Mouse (Mus musculus) neural tube, embryonic 12.5 days (tissue): ENCODE measurements around the gene Slc35e3. TPM values are rescaled to one million over a fixed set of nuclear protein-coding genes. Genes with fewer than 3 reads are reported as not detected.

ENCODE experiments used
- ATAC-seq: fragments of 200-750 bp; cut with Nextera tagmentation; 2 replicates; pipeline ENCODE4 v1.8.0; 2017; ENCODE audit warnings: low read depth, mild to moderate bottlenecking, moderate TSS enrichment, moderate library complexity; ENCODE audit not compliant: low FRiP score
- H3K27ac ChIP-seq: fragments of 300-500 bp; sonication (generic); 2 replicates; pipeline ENCODE4 v1.5.1; 2016
- H3K27me3 ChIP-seq: fragments of 300-500 bp; sonication (generic); replicated peaks from 2 replicates; pipeline ENCODE4 v1.6.1; 2016; ENCODE audit warnings: mild to moderate bottlenecking
- H3K36me3 ChIP-seq: fragments of 300-500 bp; sonication (generic); 2 replicates; pipeline ENCODE4 v1.6.1; 2016; ENCODE audit warnings: mild to moderate bottlenecking
- H3K4me1 ChIP-seq: fragments of 300-500 bp; sonication (generic); 2 replicates; pipeline ENCODE4 v1.6.1; 2016
- H3K4me2 ChIP-seq: fragments of 300-500 bp; sonication (generic); replicated peaks from 2 replicates; pipeline ENCODE4 v1.6.1; 2016; ENCODE audit warnings: mild to moderate bottlenecking
- H3K4me3 ChIP-seq: fragments of 300-500 bp; sonication (generic); 2 replicates; pipeline ENCODE4 v1.5.1; 2016
- H3K9ac ChIP-seq: fragments of 300-500 bp; sonication (generic); 2 replicates; pipeline ENCODE4 v1.6.1; 2016; ENCODE audit warnings: mild to moderate bottlenecking
- H3K9me3 ChIP-seq: fragments of 300-500 bp; sonication (generic); 2 replicates; pipeline ENCODE4 v1.6.1; 2016; ENCODE audit warnings: mild to moderate bottlenecking
- WGBS: fragments of 180-500 bp; shearing (Covaris S2); methylation state at CpG from one replicate; pipeline ENCODE4 v1.1.7; 2016; 5-methylcytosine and 5-hydroxymethylcytosine counted together
- polyA plus RNA-seq: library from polyadenylated mRNA; unstranded; fragments of >200 nt; fragmentation: Nextera tagmentation; extraction: Ambion mirVana; gene quantifications from 2 replicates; pipeline ENCODE4 v1.2.1, GENCODE M21; 2016

The Slc35e3 gene
- polyA plus RNA-seq, 1 experiment from 2014 or later: 36.6 TPM

DNA sequence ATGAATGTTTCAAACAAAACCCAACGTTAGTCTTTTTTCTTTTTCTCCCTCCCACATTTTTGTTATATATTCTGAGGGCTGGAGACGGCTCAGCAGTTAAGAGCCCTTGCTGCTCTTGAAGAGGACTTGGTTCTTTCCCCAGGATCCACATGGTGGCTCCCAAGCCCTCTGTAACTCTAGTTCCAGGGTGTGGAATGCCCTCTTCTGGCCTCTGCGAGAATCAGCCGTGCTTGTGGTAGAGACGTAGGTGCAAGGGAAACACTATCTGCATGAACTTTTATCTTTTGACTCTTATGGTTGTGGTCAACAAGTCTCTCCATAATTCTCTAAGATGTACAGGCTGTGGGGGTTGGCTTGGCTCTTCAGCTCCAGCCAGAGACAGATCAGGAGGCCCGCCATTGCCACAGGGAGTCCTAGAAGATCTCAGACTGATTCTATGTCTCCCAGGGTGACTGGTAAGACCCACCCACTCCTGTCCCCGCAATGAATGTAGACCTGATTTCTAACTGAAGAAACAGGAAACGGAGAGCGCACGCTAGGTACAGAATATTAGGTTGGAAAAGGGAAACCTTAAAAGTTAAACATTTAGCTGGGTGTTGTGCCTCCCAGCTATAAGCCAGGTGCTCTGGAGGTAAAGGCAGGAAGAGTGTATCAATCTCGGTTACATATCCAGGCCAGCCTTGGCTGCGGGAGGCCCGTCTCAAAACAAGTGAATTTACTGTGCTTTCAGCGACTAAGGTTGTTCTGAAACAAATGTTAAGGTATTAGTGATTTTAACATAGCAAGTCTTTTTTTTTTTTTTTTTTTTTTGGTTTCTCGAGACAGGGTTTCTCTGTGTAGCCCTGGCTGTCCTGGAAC, 14.7 kb downstream of the Slc35e3 start:
- Histone ChIP-seq H3K9me3 (no peaks in the 10 kb centered on the region), H3K4me3 (no peak overlapping the region), H3K27ac (no peak overlapping the region), H3K4me2 (no peak overlapping the region), H3K9ac (no peak overlapping the region), H3K36me3 (peaks cover 9% of the 10 kb centered on the region), H3K4me1 (no peaks in the 10 kb centered on the region), H3K27me3 (no peaks in the 10 kb centered on the region)
- WGBS: 63% methylated on average over 15 of the region's 15 CpGs
- no peak for ATAC-seq

DNA sequence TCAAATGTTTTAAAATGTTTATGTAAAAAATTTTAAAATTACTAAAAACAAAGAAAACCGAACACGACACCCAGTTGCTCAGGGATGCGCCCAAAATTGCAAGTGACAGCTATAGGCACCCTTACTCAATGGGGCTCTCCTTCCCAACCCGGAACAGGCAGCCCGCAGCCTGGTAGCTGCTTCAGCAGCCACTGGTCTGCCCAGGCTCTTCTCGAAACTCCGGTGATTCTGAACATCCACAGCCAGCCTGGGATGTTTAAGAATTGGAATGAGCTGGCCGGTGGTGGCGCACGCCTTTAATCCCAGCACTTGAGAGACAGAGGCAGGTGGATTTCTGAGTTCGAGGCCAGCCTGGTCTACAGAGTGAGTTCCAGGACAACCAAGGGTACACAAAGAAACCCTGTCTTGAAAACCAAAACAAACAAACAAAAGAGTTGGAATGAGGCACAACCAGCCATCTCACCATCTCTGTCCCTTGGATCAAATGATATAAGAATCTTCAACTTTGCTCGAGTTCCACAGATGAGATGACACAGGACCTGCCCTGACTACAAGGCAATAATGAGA, 15.4 kb downstream of the Slc35e3 start:
- H3K4me1 ChIP-seq: no peaks in the 10 kb centered on the region
- H3K27ac ChIP-seq: no peak overlapping the region
- H3K27me3 ChIP-seq: no peaks in the 10 kb centered on the region
- peaks cover 4% of the 10 kb centered on the region; the same call in 1 of the 2 replicates for H3K36me3 ChIP-seq
- no peak overlapping the region for H3K4me3 ChIP-seq
- H3K9me3 ChIP-seq: no peaks in the 10 kb centered on the region
- ATAC-seq: no peak
- 93% methylated on average over 12 of the region's 12 CpGs for WGBS
- H3K4me2 ChIP-seq: no peak overlapping the region
- H3K9ac ChIP-seq: no peak overlapping the region

DNA sequence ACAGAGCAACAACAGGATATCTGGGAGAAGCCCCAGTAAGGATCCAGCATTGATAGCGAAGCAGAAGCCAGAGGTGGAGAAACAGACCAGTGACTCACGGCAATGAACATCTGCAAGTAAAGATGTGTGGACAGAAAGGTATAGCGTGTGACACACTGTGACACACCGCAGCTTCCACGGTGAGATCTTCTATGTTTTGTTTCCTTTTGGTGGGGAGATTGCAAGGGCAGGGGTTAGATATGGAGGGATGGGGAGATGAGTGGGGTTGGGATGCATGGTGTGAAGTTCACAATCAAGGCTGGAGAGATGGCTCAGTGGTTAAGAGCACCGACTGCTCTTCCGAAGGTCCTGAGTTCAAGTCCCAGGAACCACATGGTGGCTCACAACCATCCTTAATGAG, 16.0 kb downstream of the Slc35e3 start:
- Histone ChIP-seq H3K9me3 (no peaks in the 10 kb centered on the region), H3K9ac (no peak overlapping the region), H3K4me1 (no peaks in the 10 kb centered on the region), H3K27ac (no peak overlapping the region), H3K36me3 (peaks cover 4% of the 10 kb centered on the region; the same call in 1 of the 2 replicates), H3K4me2 (no peak overlapping the region), H3K27me3 (no peaks in the 10 kb centered on the region), H3K4me3 (no peak overlapping the region)
- no peak for ATAC-seq
- 94% methylated on average over 7 of the region's 7 CpGs for WGBS

DNA sequence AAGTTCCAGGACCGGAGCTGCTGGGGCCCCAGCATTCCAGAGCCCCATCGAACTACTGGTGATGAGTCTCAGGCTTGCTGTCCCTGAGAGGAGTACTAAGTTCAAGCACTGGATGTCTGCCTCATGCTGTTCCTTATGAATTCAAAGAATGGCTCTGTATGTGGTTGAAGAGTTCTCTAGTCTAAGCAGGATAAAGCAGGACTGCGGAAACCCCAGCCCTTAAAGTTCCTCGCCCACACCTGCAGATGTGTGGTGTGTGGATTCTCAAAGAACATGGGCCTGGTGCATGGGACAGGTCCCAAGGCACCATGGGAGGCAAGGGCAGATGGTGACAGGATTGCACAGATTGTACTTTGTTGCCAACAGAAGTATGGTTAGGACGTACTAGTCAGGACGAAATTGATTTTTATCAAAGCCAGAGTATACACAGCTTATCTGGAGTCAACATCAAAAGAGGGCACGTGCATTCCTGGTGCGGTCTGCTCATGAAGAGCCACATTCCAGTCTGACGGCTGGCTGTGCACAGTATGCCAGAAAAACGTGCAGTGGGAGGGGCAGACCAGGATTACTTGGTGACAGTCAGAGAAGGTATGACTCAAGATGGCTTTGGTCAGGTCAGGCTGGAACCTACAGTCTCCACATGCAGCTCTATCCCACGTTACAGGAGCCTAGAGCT, 16.9 kb downstream of the Slc35e3 start:
- H3K4me3 ChIP-seq: no peak overlapping the region
- no peak overlapping the region for H3K9ac ChIP-seq
- 87% methylated on average over 11 of the region's 11 CpGs for WGBS
- H3K9me3 ChIP-seq: no peaks in the 10 kb centered on the region
- peaks cover 4% of the 10 kb centered on the region; the same call in 1 of the 2 replicates for H3K36me3 ChIP-seq
- no peak overlapping the region for H3K4me2 ChIP-seq
- H3K27me3 ChIP-seq: no peaks in the 10 kb centered on the region
- H3K27ac ChIP-seq: no peak overlapping the region
- no peak for ATAC-seq
- H3K4me1 ChIP-seq: no peaks in the 10 kb centered on the region

DNA sequence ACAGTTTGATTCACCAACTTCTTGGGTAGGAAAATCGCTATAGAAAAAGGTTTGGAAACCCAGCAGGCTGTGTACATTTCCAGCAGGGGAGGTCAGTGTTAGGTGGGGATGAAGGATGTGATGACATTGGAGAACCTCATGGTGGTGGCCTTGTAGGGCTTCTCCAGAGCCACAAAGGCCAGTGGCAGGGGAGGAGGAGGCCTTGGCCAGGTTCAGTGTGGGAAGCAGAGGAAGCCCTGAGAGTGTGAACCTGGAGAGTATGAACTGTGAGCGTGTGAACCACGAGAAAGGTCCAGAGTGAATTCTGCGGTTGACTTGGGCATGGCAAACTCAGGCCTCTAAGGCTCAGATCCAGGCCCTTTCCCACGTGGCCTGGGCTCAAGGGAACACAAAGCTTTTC, 17.6 kb downstream of the Slc35e3 start:
- no peak for ATAC-seq
- Histone ChIP-seq H3K9ac (no peak overlapping the region), H3K4me2 (no peak overlapping the region), H3K4me1 (no peaks in the 10 kb centered on the region), H3K27me3 (no peaks in the 10 kb centered on the region), H3K27ac (no peak overlapping the region), H3K36me3 (peaks cover 4% of the 10 kb centered on the region; the same call in 1 of the 2 replicates), H3K9me3 (no peaks in the 10 kb centered on the region), H3K4me3 (no peak overlapping the region)
- WGBS: 85% methylated on average over 5 of the region's 5 CpGs

DNA sequence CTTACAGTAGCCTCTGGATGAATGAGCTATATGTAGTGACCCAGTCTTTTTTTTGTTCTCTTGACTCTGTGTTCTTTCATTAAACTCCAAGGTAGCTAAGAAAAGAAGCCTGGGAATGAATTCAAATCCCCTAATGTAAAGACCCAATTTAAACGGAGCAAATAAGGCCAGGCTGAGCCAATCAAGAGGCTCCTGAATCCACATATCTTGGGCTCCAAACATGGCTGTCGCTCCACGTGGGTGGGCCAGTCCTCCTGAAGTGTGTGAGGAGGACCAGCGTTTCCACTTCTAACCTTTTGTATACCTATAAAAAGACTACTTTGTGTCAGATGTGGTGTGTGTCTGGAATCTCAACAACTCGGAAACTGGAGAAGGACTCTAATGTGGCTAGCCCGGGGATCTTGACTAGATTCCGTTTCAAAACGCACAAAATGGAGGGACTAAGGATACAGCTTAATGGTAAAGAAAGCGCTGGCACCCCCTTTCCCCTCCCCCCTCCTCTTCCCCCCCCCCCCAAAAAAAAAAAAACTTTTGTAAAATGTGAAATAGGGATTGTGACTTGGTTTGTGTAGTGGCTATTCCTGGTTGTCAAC, 18.6 kb downstream of the Slc35e3 start:
- H3K4me1 ChIP-seq: no peaks in the 10 kb centered on the region
- no peak overlapping the region for H3K9ac ChIP-seq
- no peak overlapping the region for H3K4me3 ChIP-seq
- no peak for ATAC-seq
- H3K27ac ChIP-seq: no peak overlapping the region
- WGBS: 87% methylated on average over 9 of the region's 9 CpGs
- H3K4me2 ChIP-seq: no peak overlapping the region
- peaks cover under 1% of the 10 kb centered on the region; the same call in 1 of the 2 replicates for H3K36me3 ChIP-seq
- no peaks in the 10 kb centered on the region for H3K27me3 ChIP-seq
- no peaks in the 10 kb centered on the region for H3K9me3 ChIP-seq

DNA sequence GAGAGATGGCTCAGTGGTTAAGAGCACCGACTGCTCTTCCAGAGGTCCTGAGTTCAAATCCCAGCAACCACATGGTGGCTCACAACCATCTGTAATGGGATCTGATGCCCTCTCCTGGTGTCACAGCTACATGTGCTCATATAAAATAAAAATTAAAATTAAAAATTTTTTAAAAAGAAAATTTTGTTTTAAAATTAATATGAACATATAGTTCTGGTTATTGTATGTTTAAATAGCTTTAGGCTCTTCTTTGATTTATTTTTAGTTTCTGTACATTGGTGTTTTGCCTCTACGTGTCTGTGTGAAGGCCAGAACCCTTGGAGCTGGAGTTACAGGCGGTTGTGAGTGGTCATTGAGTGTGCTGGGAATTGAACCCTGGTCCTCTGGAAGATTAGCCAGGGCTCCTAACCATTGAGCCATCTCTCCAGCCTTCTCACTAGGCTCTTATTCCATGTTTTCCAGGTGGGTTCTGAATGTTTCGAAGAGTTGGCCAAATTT, 19.2 kb downstream of the Slc35e3 start:
- Histone ChIP-seq H3K27ac (no peak overlapping the region), H3K9me3 (no peaks in the 10 kb centered on the region)
- WGBS: 94% methylated on average over 4 of the region's 4 CpGs

DNA sequence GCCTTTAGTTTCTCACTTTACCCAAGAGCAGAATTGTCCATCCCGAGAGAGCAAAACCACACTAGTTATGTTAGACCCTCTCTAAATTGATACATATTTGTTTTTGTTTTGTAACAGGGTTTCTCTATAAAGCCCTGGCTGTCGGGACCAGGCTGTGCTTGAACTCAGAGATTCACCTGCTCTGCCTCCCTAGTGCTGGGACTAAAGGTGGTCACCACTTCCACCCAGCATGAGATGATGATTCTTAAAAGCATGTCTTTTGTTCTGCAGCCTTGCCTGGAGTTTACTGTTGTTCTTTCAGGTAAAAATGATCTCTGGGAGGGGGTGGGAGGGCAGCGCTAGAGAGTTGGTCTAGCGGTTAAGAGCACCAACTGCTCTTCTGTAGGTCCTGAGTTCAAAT, 19.8 kb downstream of the Slc35e3 start:
- Histone ChIP-seq H3K9me3 (no peaks in the 10 kb centered on the region), H3K27ac (no peak overlapping the region), H3K9ac (no peak overlapping the region), H3K36me3 (no peaks in the 10 kb centered on the region), H3K4me1 (no peaks in the 10 kb centered on the region), H3K4me2 (no peak overlapping the region), H3K27me3 (no peaks in the 10 kb centered on the region), H3K4me3 (no peak overlapping the region)
- 92% methylated on average over 4 of the region's 4 CpGs for WGBS
- ATAC-seq: no peak

More for the DNA sequence above, 19.2 kb downstream of the Slc35e3 start:
- H3K27me3 ChIP-seq: no peaks in the 10 kb centered on the region
- no peaks in the 10 kb centered on the region for H3K4me1 ChIP-seq
- H3K36me3 ChIP-seq: no peaks in the 10 kb centered on the region
- no peak overlapping the region for H3K4me3 ChIP-seq
- H3K4me2 ChIP-seq: no peak overlapping the region
- H3K9ac ChIP-seq: no peak overlapping the region
- no peak for ATAC-seq

DNA sequence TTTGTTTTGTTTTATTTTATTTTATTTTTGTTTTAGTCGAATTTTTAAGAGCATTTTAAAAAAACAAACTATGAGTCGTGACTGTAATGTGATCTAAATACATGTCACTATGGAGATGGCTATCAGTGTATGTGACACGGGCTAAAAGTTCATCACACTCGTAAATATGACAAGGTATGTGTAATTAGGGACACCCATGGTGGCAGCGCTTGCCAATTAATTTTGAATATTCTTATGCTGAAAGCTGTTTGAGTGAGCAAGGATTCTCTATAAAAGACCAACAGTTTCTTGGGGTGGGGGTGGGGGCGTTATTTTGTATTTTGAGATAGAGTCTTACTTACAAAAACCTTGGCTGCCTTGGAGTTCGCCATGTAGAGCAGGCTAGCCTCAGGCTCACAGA, 20.5 kb downstream of the Slc35e3 start:
- H3K4me3 ChIP-seq: no peak overlapping the region
- H3K4me2 ChIP-seq: no peak overlapping the region
- no peak overlapping the region for H3K9ac ChIP-seq
- H3K9me3 ChIP-seq: no peaks in the 10 kb centered on the region
- H3K27me3 ChIP-seq: no peaks in the 10 kb centered on the region
- no peak overlapping the region for H3K27ac ChIP-seq
- no peak for ATAC-seq
- H3K4me1 ChIP-seq: no peaks in the 10 kb centered on the region
- no peaks in the 10 kb centered on the region for H3K36me3 ChIP-seq
- WGBS: 81% methylated on average over 7 of the region's 7 CpGs

DNA sequence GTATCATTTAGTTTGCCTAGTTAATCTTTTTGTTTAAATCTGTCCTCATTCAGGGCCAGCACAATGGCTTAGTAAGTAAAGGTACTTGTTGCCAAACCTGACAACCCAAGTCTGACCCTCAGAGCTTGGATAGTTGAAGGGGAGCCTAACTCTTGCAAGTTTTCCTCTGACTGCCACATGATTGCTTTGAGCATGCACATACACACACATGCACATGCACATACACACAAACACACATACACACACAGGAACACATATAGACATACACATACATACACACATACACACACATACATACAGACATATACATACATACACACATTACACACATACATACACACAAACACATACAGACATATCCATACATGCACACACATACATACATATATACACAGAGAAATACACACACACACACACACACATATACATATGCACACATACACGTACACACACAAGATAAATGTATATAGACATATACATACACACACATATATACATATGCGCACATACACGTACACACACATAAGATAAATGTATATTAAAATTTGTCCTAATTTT, 21.3 kb downstream of the Slc35e3 start:
- 92% methylated on average over 3 of the region's 3 CpGs for WGBS

DNA sequence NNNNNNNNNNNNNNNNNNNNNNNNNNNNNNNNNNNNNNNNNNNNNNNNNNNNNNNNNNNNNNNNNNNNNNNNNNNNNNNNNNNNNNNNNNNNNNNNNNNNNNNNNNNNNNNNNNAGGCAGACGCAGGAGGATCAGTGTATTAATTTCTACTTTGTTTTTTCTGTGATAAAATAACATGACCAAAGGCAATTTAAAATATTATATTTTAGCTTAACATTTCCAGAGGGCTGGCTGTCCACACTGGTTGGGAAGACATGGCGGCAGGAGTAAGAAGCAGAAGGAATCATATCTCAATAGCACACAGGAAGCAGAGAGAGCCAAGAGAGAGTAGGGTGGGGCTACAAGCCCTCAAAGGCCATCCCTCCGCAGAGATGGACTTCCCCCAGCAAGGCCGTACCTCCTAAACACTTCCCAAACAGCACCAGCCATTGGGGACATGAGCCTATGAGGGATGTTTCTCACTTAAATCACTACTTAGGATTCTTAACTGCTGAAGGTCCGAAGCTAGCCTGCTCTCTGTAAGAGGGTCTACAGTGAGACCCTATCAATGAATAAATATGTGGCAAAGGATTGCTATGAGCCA, 21.9 kb downstream of the Slc35e3 start:
- no peaks in the 10 kb centered on the region for H3K27me3 ChIP-seq
- H3K9ac ChIP-seq: no peak overlapping the region
- no peaks in the 10 kb centered on the region for H3K9me3 ChIP-seq
- ATAC-seq: no peak
- WGBS: 80% methylated on average over 5 of the region's 5 CpGs
- no peaks in the 10 kb centered on the region for H3K36me3 ChIP-seq
- H3K4me1 ChIP-seq: no peaks in the 10 kb centered on the region
- H3K4me3 ChIP-seq: no peak overlapping the region
- H3K27ac ChIP-seq: no peak overlapping the region
- H3K4me2 ChIP-seq: no peak overlapping the region

More for the DNA sequence above, 21.3 kb downstream of the Slc35e3 start:
- Histone ChIP-seq H3K27me3 (no peaks in the 10 kb centered on the region), H3K4me3 (no peak overlapping the region), H3K4me2 (no peak overlapping the region), H3K9ac (no peak overlapping the region), H3K4me1 (no peaks in the 10 kb centered on the region), H3K9me3 (no peaks in the 10 kb centered on the region), H3K36me3 (no peaks in the 10 kb centered on the region), H3K27ac (no peak overlapping the region)
- ATAC-seq: no peak
